Mouse (Mus musculus) CH12.LX (cell line): ENCODE measurements around the gene Gm15557. TPM values are rescaled to one million over a fixed set of nuclear protein-coding genes. Genes with fewer than 3 reads are reported as not detected.
"Not testable (repeated sequence)": the region's sequence is repeated elsewhere in the genome, so short reads cannot be mapped to it uniquely, and the experiment has no call there.

Experiments
- DNase-seq: peaks from one replicate; pipeline ENCODE4 v3.0.0-alpha.2; 2013; ENCODE audit errors: extremely low read depth
- H3K27ac ChIP-seq: 2 replicates; pipeline ENCODE4 v1.5.1; 2012; ENCODE audit warnings: low read depth, mild to moderate bottlenecking, control low read depth, moderate library complexity; ENCODE audit not compliant: insufficient read depth
- H3K27me3 ChIP-seq: replicated peaks from 2 replicates; pipeline ENCODE3; 2012; ENCODE audit warnings: inconsistent platforms
- H3K36me3 ChIP-seq, 2 experiments: replicated peaks in 1 of 2; 2 replicates each; pipeline versions ENCODE3 to v1.6.1; 2012; ENCODE audit warnings: inconsistent platforms in 1 of 2, low read length in 1 of 2, mild to moderate bottlenecking in 1 of 2, mixed read lengths in 1 of 2, moderate library complexity in 1 of 2; ENCODE audit not compliant: control insufficient read depth in 1 of 2, insufficient read depth in 1 of 2
- H3K4me1 ChIP-seq, 2 experiments: 2 replicates each; pipeline ENCODE4 v1.6.1; 2012; ENCODE audit warnings: inconsistent platforms in 1 of 2, moderate library complexity in 1 of 2; ENCODE audit not compliant: insufficient read depth in 2 of 2, control insufficient read depth in 1 of 2
- H3K4me2 ChIP-seq: 2 replicates; pipeline ENCODE4 v1.6.1; 2012; ENCODE audit warnings: low read depth, mild to moderate bottlenecking, control low read depth; ENCODE audit not compliant: poor library complexity, insufficient read depth, severe bottlenecking
- H3K4me3 ChIP-seq, 3 experiments: fragments of 150-350 bp in 1 of 3; sonication (generic) in 1 of 3; replicated peaks in 1 of 3; 2 replicates each; pipeline versions ENCODE3 to v1.5.1; 2011 to 2012; ENCODE audit warnings: low read depth in 2 of 3, low read length in 2 of 3, mild to moderate bottlenecking in 2 of 3, moderate library complexity in 2 of 3, control low read depth in 1 of 3, improper control_type of control experiment in 1 of 3, inconsistent platforms in 1 of 3, mixed read lengths in 1 of 3; ENCODE audit not compliant: poor library complexity in 1 of 3
- H3K79me2 ChIP-seq: replicated peaks from 2 replicates; pipeline ENCODE4 v1.6.1; 2012; ENCODE audit warnings: mild to moderate bottlenecking, moderate library complexity; ENCODE audit not compliant: control insufficient read depth, poor library complexity, insufficient read depth, severe bottlenecking; ENCODE audit errors: extremely low read depth
- H3K9ac ChIP-seq: 2 replicates; pipeline ENCODE4 v1.6.1; 2012; ENCODE audit warnings: low read depth, mild to moderate bottlenecking, control low read depth, moderate library complexity; ENCODE audit not compliant: insufficient read depth
- H3K9me3 ChIP-seq: replicated peaks from 2 replicates; pipeline ENCODE3; 2012; ENCODE audit warnings: low read length, inconsistent platforms, mixed read lengths
- BHLHE40 ChIP-seq: IDR thresholded peaks from 2 replicates; pipeline ENCODE4 v1.6.1; 2011; ENCODE audit warnings: mild to moderate bottlenecking, low read depth, low read length, improper control_type of control experiment
- CHD2 ChIP-seq: IDR thresholded peaks from 2 replicates; pipeline ENCODE4 v1.6.1; 2011; ENCODE audit warnings: low read length, improper control_type of control experiment
- HCFC1 ChIP-seq: IDR thresholded peaks from 2 replicates; pipeline ENCODE4 v1.6.1; 2012; ENCODE audit warnings: low read depth, mild to moderate bottlenecking, inconsistent platforms, low read length, improper control_type of control experiment
- MAX ChIP-seq: IDR thresholded peaks from 2 replicates; pipeline ENCODE4 v1.6.1; 2011; ENCODE audit warnings: low read length, improper control_type of control experiment
- MAZ ChIP-seq: IDR thresholded peaks from 2 replicates; pipeline ENCODE4 v1.6.1; 2012; ENCODE audit warnings: low read depth, mild to moderate bottlenecking, inconsistent platforms, low read length, improper control_type of control experiment, moderate library complexity
- MXI1 ChIP-seq: IDR thresholded peaks from 2 replicates; pipeline ENCODE4 v1.6.1; 2011; ENCODE audit warnings: mild to moderate bottlenecking, low read depth, low read length, improper control_type of control experiment
- MYC ChIP-seq: IDR thresholded peaks from 2 replicates; pipeline ENCODE4 v1.6.1; 2011; ENCODE audit warnings: low read depth, mild to moderate bottlenecking, improper control_type of control experiment, low read length
- SIN3A ChIP-seq: IDR thresholded peaks from 2 replicates; pipeline ENCODE4 v1.6.1; 2012; ENCODE audit warnings: low read length, improper control_type of control experiment, inconsistent platforms
- SMC3 ChIP-seq: IDR thresholded peaks from 2 replicates; pipeline ENCODE4 v1.6.1; 2011; ENCODE audit warnings: low read depth, low read length, improper control_type of control experiment
- dilution Hi-C: fragments of 300-500 bp; cut with MboI; formaldehyde crosslinking; loops from 2 replicates; pipeline ENCODE4 v1.14.3; 2020; ENCODE audit warnings: low sequenced_read_pairs; ENCODE audit not compliant: extremely low pct_unique_long_range_greater_than_20kb, extremely low pct_ligation_motif_present
- in situ Hi-C: fragments of 300-500 bp; cut with MboI; formaldehyde crosslinking; loops from 3 replicates; pipeline ENCODE4 v1.14.3; 2019; ENCODE audit warnings: low sequenced_read_pairs, low pct_ligation_motif_present, low pct_unique_long_range_greater_than_20kb, mixed read lengths
- polyA plus RNA-seq: library from polyadenylated mRNA; unstranded; fragments of >175 nt; gene quantifications from 2 replicates; pipeline ENCODE4 v1.2.1, GENCODE M21; 2012; ENCODE audit warnings: low read depth; ENCODE audit not compliant: insufficient read length
- total RNA-seq, 2 experiments: library from RNA; depleted of rRNA; stranded (reverse); fragments of 300-350 nt in 1 of 2; fragments of >200 nt in 1 of 2; gene quantifications; 2 replicates each; pipeline ENCODE4 v1.2.3; 2012 to 2014

Gm15557 gene
- total and polyA plus RNA-seq, 3 experiments, result not detected

GRCm38 (mm10) chr2:155923143-155923542 is 17.4 kb upstream of the Gm15557 start:
- TF ChIP-seq MXI1, result no peak
- H3K27me3 ChIP-seq, result no peaks in the 10 kb centered on the region
- H3K4me3 ChIP-seq, result no peak overlapping the region
- dilution Hi-C loops, result no loop called here
- H3K9ac ChIP-seq, result no peak overlapping the region
- in situ Hi-C loops, result no loop called here
- peaks cover 2 to 32% of the 10 kb centered on the region in 2 experiments; a peak in 3 of 4 replicates for H3K4me1 ChIP-seq
- peaks cover 39% of the 10 kb centered on the region for H3K79me2 ChIP-seq
- H3K36me3 ChIP-seq, result peaks cover 12 to 51% of the 10 kb centered on the region in 2 experiments
- H3K9me3 ChIP-seq, result no peaks in the 10 kb centered on the region
- H3K27ac ChIP-seq, result no peak overlapping the region
- DNase-seq, result no peak
- no peak overlapping the region for H3K4me2 ChIP-seq

GRCm38 (mm10) chr2:155925213-155925612 is 15.3 kb upstream of the Gm15557 start:
- Histone ChIP-seq H3K36me3 (peaks cover 12 to 38% of the 10 kb centered on the region in 2 experiments), H3K79me2 (peaks cover 52% of the 10 kb centered on the region), H3K4me1 (peaks cover 7 to 37% of the 10 kb centered on the region in 2 experiments; a peak in 3 of 4 replicates)
- H3K4me2 ChIP-seq, H3K27me3 ChIP-seq, H3K27ac ChIP-seq, H3K9me3 ChIP-seq, H3K9ac ChIP-seq, DNase-seq, dilution Hi-C loops, H3K4me3 ChIP-seq: not testable (repeated sequence)
- in situ Hi-C loops, result loop anchor here (25.0 kb wide), 1 partner anchor 238 kb away; the partner anchor contains the start of gene Trpc4ap

GRCm38 (mm10) chr2:155928711-155929345 is 11.7 kb upstream of the Gm15557 start:
- DNase-seq, result peak; percentile 52

More at GRCm38 (mm10) chr2:155928711-155929345, 11.7 kb upstream of the Gm15557 start:
- Histone ChIP-seq H3K27me3 (no peaks in the 10 kb centered on the region), H3K4me3 (peak overlapping the region; percentile 75 to 87 (median 76)), H3K27ac (no peak overlapping the region), H3K4me1 (peaks cover 7 to 42% of the 10 kb centered on the region in 2 experiments; a peak in 3 of 4 replicates), H3K36me3 (peaks cover 6 to 17% of the 10 kb centered on the region in 2 experiments), H3K79me2 (peaks cover 49% of the 10 kb centered on the region), H3K9ac (peak overlapping the region; percentile 74), H3K4me2 (peak overlapping the region; percentile 99), H3K9me3 (no peaks in the 10 kb centered on the region)
- TF ChIP-seq BHLHE40, result peak; percentile 40; the same call in 1 of the 2 replicates
- peak; percentile 89 for TF ChIP-seq MYC
- peak; percentile 77; the same call in 1 of the 2 replicates for TF ChIP-seq SIN3A
- peak; percentile 62; the same call in 1 of the 2 replicates for TF ChIP-seq MAX
- TF ChIP-seq MAZ, result no peak
- peak; percentile 88; the same call in 1 of the 2 replicates for TF ChIP-seq MXI1
- no peak for TF ChIP-seq CHD2
- no peak for TF ChIP-seq SMC3
- peak; percentile 37; the same call in 1 of the 2 replicates for TF ChIP-seq HCFC1
- in situ Hi-C loops, result loop anchor here (25.0 kb wide), 1 partner anchor 242 kb away; the partner anchor contains the start of gene Trpc4ap
- dilution Hi-C loops, result no loop called here
